Mouse (Mus musculus) MEL (cell line): ENCODE results near the gene Pias3.
A peak's percentile ranks its signal among the peaks of the same experiment; 100 is the strongest.

ENCODE experiments used
- CTCF ChIP-seq, 3 experiments: IDR thresholded peaks in 2 of 3; conservative IDR thresholded peaks in 1 of 3; 2 replicates each; pipeline ENCODE4 v1.5.1; 2011 to 2012; ENCODE audit warnings: low read length in 3 of 3, low read depth in 2 of 3, mild to moderate bottlenecking in 2 of 3, improper control_type of control experiment in 1 of 3, inconsistent platforms in 1 of 3, mixed read lengths in 1 of 3, moderate library complexity in 1 of 3; ENCODE audit not compliant: control insufficient read depth in 1 of 3, insufficient read depth in 1 of 3, poor library complexity in 1 of 3, severe bottlenecking in 1 of 3
- E2F4 ChIP-seq: IDR thresholded peaks from 2 replicates; pipeline ENCODE4 v1.6.1; 2011; ENCODE audit warnings: low read depth, low read length, improper control_type of control experiment, borderline replicate concordance
- EP300 ChIP-seq, 2 experiments: IDR thresholded peaks; 2 replicates each; pipeline ENCODE4 v1.6.1; 2011; ENCODE audit warnings: improper control_type of control experiment in 2 of 2, low read length in 2 of 2, low read depth in 1 of 2, mild to moderate bottlenecking in 1 of 2
- HCFC1 ChIP-seq: IDR thresholded peaks from 2 replicates; pipeline ENCODE4 v1.6.1; 2012; ENCODE audit warnings: low read depth, mild to moderate bottlenecking, inconsistent platforms, low read length, improper control_type of control experiment, moderate library complexity
- KAT2A ChIP-seq: conservative IDR thresholded peaks from 2 replicates; pipeline ENCODE4 v1.6.1; 2012; ENCODE audit warnings: low read depth, low read length, improper control_type of control experiment, inconsistent platforms
- MAFK ChIP-seq: IDR thresholded peaks from 2 replicates; pipeline ENCODE4 v1.6.1; 2011; ENCODE audit warnings: low read depth, mild to moderate bottlenecking, low read length, improper control_type of control experiment, borderline replicate concordance
- MAX ChIP-seq: IDR thresholded peaks from 2 replicates; pipeline ENCODE4 v1.6.1; 2011; ENCODE audit warnings: low read length, improper control_type of control experiment
- MEF2A ChIP-seq: IDR thresholded peaks from 2 replicates; pipeline ENCODE4 v1.6.1; 2014; ENCODE audit warnings: low read depth, mild to moderate bottlenecking, inconsistent platforms, low read length, improper control_type of control experiment; ENCODE audit not compliant: poor library complexity, insufficient replicate concordance, severe bottlenecking; ENCODE audit errors: extremely low read depth
- POLR2A ChIP-seq, 2 experiments: IDR thresholded peaks; 2 replicates each; pipeline ENCODE4 v1.6.1; 2011 to 2012; ENCODE audit warnings: low read length in 2 of 2, mild to moderate bottlenecking in 2 of 2, control low read depth in 1 of 2, improper control_type of control experiment in 1 of 2, low read depth in 1 of 2, moderate library complexity in 1 of 2; ENCODE audit not compliant: control insufficient read depth in 1 of 2, insufficient read depth in 1 of 2, poor library complexity in 1 of 2
- TAL1 ChIP-seq: IDR thresholded peaks from 2 replicates; pipeline ENCODE4 v1.6.1; 2012; ENCODE audit warnings: mild to moderate bottlenecking, inconsistent platforms, low read length, moderate library complexity, mixed read lengths
- ZKSCAN1 ChIP-seq: IDR thresholded peaks from 2 replicates; pipeline ENCODE4 v1.6.1; 2012; ENCODE audit warnings: low read depth, mild to moderate bottlenecking, inconsistent platforms, low read length, improper control_type of control experiment, moderate library complexity
- ZMIZ1 ChIP-seq: IDR thresholded peaks from 2 replicates; pipeline ENCODE4 v1.6.1; 2012; ENCODE audit warnings: low read depth, mild to moderate bottlenecking, inconsistent platforms, low read length, improper control_type of control experiment, moderate library complexity
- ZNF384 ChIP-seq: IDR thresholded peaks from 2 replicates; pipeline ENCODE4 v1.6.1; 2012; ENCODE audit warnings: low read depth, mild to moderate bottlenecking, inconsistent platforms, low read length, improper control_type of control experiment

- no peak for TF ChIP-seq POLR2A (IDR thresholded peaks at IDR 0.05; ENCODE audit: control insufficient read depth in 1 of 2, insufficient read depth in 1 of 2, low read depth in 1 of 2, low read length in 2 of 2, poor library complexity in 1 of 2)
- TF ChIP-seq TAL1: no peak
- no peak; a peak in 1 of 6 replicates for TF ChIP-seq CTCF (IDR thresholded peaks at IDR 0.05 in 2 of 3, conservative IDR thresholded peaks at IDR 0.05 in 1 of 3; ENCODE audit: control insufficient read depth in 1 of 3, insufficient read depth in 1 of 3, low read depth in 2 of 3, low read length in 3 of 3, poor library complexity in 1 of 3, severe bottlenecking in 1 of 3)
- no peak for TF ChIP-seq HCFC1
- no peak for TF ChIP-seq MEF2A
- no peak for TF ChIP-seq EP300 (IDR thresholded peaks at IDR 0.05; ENCODE audit: low read depth in 1 of 2, low read length in 2 of 2)
- no peak for TF ChIP-seq E2F4
- no peak for TF ChIP-seq MAFK
- TF ChIP-seq ZMIZ1: no peak
- TF ChIP-seq KAT2A: no peak
- TF ChIP-seq ZNF384: no peak
- TF ChIP-seq MAX: 0 out of 2 replicates have a peak, but pooled peaks have one; percentile 13
- TF ChIP-seq ZKSCAN1: no peak
Observed at GRCm38 (mm10) chr3:96737995-96738394, 41.8 kb downstream of the Pias3 start.
